Mouse (Mus musculus): ENCODE data around the gene Hdlbp.

DNA sequence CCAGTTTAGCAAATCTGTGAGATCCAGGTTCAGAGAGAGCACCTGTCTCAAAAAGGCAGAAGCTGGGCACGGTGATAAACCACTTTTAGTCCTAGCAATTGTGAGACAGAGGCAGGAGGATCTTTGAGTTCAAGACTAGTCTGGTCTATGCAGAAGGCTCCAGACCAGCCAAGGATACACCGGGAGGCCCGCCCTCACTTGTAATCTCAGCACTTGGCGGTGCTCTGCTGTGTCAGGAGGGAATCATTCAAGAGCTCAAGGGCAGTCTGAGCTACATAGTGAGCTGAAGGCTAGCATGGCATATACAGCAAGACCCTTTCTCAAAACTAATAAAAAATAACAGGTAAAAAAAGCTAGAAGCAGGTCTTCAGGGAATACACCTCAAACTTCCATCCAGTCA lies 10.0 kb downstream of the Hdlbp start:
- TF ChIP-seq FLI1 (IDR thresholded peaks at IDR 0.05; ENCODE audit: low read length) (no peak), GATA1 (IDR thresholded peaks at IDR 0.05; ENCODE audit: borderline replicate concordance, low read length) (no peak)

Data from megakaryocyte, embryonic 14.5 days (primary cell).